Mouse (Mus musculus): ENCODE data around the gene Celf2. TPM values are rescaled to one million over a fixed set of nuclear protein-coding genes. Genes with fewer than 3 reads are reported as not detected.
"Not testable (repeated sequence)": the region's sequence is repeated elsewhere in the genome, so short reads cannot be mapped to it uniquely, and the experiment has no call there.

Gene Celf2
- 151 and 223 TPM in 2 replicates for total RNA-seq (2014; fragmentation: Nextera tagmentation)
- 92.8 and 99.1 TPM in 2 replicates for total RNA-seq (2017)

GRCm38 (mm10) chr2:7509463-7509862 is at the start of gene Celf2:
Gene Celf2, minus strand, starts transcription at chr2:7509563.
- not testable (repeated sequence) for ATAC-seq (replicated peaks; ENCODE audit: poor library complexity, severe bottlenecking)

- no peak for ATAC-seq (replicated peaks; ENCODE audit: poor library complexity, severe bottlenecking)
Observed at GRCm38 (mm10) chr2:7555144-7555892, 46.0 kb upstream of the Celf2 start.

GRCm38 (mm10) chr2:7554601-7555000 is 45.2 kb upstream of the Celf2 start:
- no peak for ATAC-seq (replicated peaks; ENCODE audit: poor library complexity, severe bottlenecking)

GRCm38 (mm10) chr2:7552887-7553286 is 43.5 kb upstream of the Celf2 start:
- ATAC-seq (replicated peaks; ENCODE audit: poor library complexity, severe bottlenecking) = no peak

GRCm38 (mm10) chr2:7548886-7549285 is 39.5 kb upstream of the Celf2 start:
- ATAC-seq (replicated peaks; ENCODE audit: poor library complexity, severe bottlenecking) = no peak

- ATAC-seq (replicated peaks; ENCODE audit: poor library complexity, severe bottlenecking) = no peak
Observed at GRCm38 (mm10) chr2:7534615-7535204, 25.3 kb upstream of the Celf2 start.

- ATAC-seq (replicated peaks; ENCODE audit: poor library complexity, severe bottlenecking) = no peak
Observed at GRCm38 (mm10) chr2:7534195-7534594, 24.8 kb upstream of the Celf2 start.

- no peak for ATAC-seq (replicated peaks; ENCODE audit: poor library complexity, severe bottlenecking)
Observed at GRCm38 (mm10) chr2:7531185-7531960, 22.0 kb upstream of the Celf2 start.

GRCm38 (mm10) chr2:7530461-7531184 is 21.3 kb upstream of the Celf2 start:
- no peak for ATAC-seq (replicated peaks; ENCODE audit: poor library complexity, severe bottlenecking)

GRCm38 (mm10) chr2:7529637-7530036 is 20.3 kb upstream of the Celf2 start:
- no peak for ATAC-seq (replicated peaks; ENCODE audit: poor library complexity, severe bottlenecking)

- ATAC-seq (replicated peaks; ENCODE audit: poor library complexity, severe bottlenecking) = no peak
Observed at GRCm38 (mm10) chr2:7526696-7527095, 17.3 kb upstream of the Celf2 start.

GRCm38 (mm10) chr2:7519473-7519872 is 10.1 kb upstream of the Celf2 start:
- no peak for ATAC-seq (replicated peaks; ENCODE audit: poor library complexity, severe bottlenecking)

GRCm38 (mm10) chr2:7493420-7493819 is 15.9 kb downstream of the Celf2 start:
- no peak for ATAC-seq (replicated peaks; ENCODE audit: poor library complexity, severe bottlenecking)

- no peak for ATAC-seq (replicated peaks; ENCODE audit: poor library complexity, severe bottlenecking)
Observed at GRCm38 (mm10) chr2:7484974-7485373, 24.4 kb downstream of the Celf2 start.

- ATAC-seq (replicated peaks; ENCODE audit: poor library complexity, severe bottlenecking) = no peak
Observed at GRCm38 (mm10) chr2:7482062-7482461, 27.3 kb downstream of the Celf2 start.

GRCm38 (mm10) chr2:7460329-7461056 is 48.9 kb downstream of the Celf2 start:
- no peak for ATAC-seq (replicated peaks; ENCODE audit: poor library complexity, severe bottlenecking)

- ATAC-seq (replicated peaks; ENCODE audit: poor library complexity, severe bottlenecking) = no peak
Observed at GRCm38 (mm10) chr2:7438721-7439282, 70.6 kb downstream of the Celf2 start.

GRCm38 (mm10) chr2:7426481-7426880 is 82.9 kb downstream of the Celf2 start:
- ATAC-seq (replicated peaks; ENCODE audit: poor library complexity, severe bottlenecking) = no peak

GRCm38 (mm10) chr2:7400530-7400929 is 108.8 kb downstream of the Celf2 start:
- no peak for ATAC-seq (replicated peaks; ENCODE audit: poor library complexity, severe bottlenecking)

GRCm38 (mm10) chr2:7395935-7396334 is 113.4 kb downstream of the Celf2 start:
- no peak for ATAC-seq (replicated peaks; ENCODE audit: poor library complexity, severe bottlenecking)

Data from granulocyte monocyte progenitor cell, adult 5-6 weeks (primary cell).